Mouse (Mus musculus) megakaryocyte, embryonic 14.5 days (primary cell): ENCODE data around the gene Gm36210.

Experiments
- FLI1 ChIP-seq: IDR thresholded peaks from 2 replicates; pipeline ENCODE4 v1.6.1; 2012; ENCODE audit warnings: low read length, inconsistent platforms, mixed read lengths
- GATA1 ChIP-seq: IDR thresholded peaks from 3 replicates; pipeline ENCODE4 v1.6.1; 2012; ENCODE audit warnings: mixed read lengths, low read length, inconsistent platforms, borderline replicate concordance

- TF ChIP-seq FLI1, result no peak
- no peak for TF ChIP-seq GATA1
Observed at GRCm38 (mm10) chr7:4849372-4849771, 56.9 kb downstream of the Gm36210 start.
